Mouse (Mus musculus): ENCODE measurements at regions not wholly inside any gene's neighbourhood (a gene's known extent, or its start where the extent isn't known, plus 50 kb on each side); places are given as distances from the start of the nearest gene placed in this dataset.

GRCm38 (mm10) chr3:128519913-128520316 lies 623.8 kb upstream of the Fam241a start:
- no peak overlapping the region for H3K4me3 ChIP-seq (ENCODE audit: low read depth, low read length)

GRCm38 (mm10) chr3:128518806-128519205 lies 622.7 kb upstream of the Fam241a start:
- TF ChIP-seq EP300 (IDR thresholded peaks at IDR 0.05) (no peak), CTCF (IDR thresholded peaks at IDR 0.05) (no peak)
- Histone ChIP-seq H3K9me3 (ENCODE audit: low read length) (no peaks in the 10 kb centered on the region), H3K4me1 (ENCODE audit: insufficient read depth, low read depth, low read length) (no peaks in the 10 kb centered on the region), H3K4me2 (replicated peaks; ENCODE audit: low read depth, low read length) (no peak overlapping the region), H3K36me3 (ENCODE audit: insufficient read depth, low read length) (no peaks in the 10 kb centered on the region), H3K4me3 (ENCODE audit: low read depth, low read length) (no peak overlapping the region), H3K27me3 (replicated peaks; ENCODE audit: insufficient read depth, low read length) (no peaks in the 10 kb centered on the region), H3K9ac (replicated peaks; ENCODE audit: low read depth) (no peak overlapping the region), H3K27ac (ENCODE audit: low read length) (no peak overlapping the region)
- DNase-seq (ENCODE audit: low spot score): peak; percentile 14
- WGBS: 39% methylated on average over 4 of the region's 4 CpGs
- no peak for ATAC-seq

More at GRCm38 (mm10) chr3:128519913-128520316, 623.8 kb upstream of the Fam241a start:
- Histone ChIP-seq H3K36me3 (ENCODE audit: insufficient read depth, low read length) (no peaks in the 10 kb centered on the region), H3K9ac (replicated peaks; ENCODE audit: low read depth) (no peak overlapping the region), H3K4me2 (replicated peaks; ENCODE audit: low read depth, low read length) (peak overlapping the region; percentile 2; the same call in 1 of the 2 replicates), H3K27me3 (replicated peaks; ENCODE audit: insufficient read depth, low read length) (no peaks in the 10 kb centered on the region), H3K9me3 (ENCODE audit: low read length) (no peaks in the 10 kb centered on the region), H3K4me1 (ENCODE audit: insufficient read depth, low read depth, low read length) (no peaks in the 10 kb centered on the region), H3K27ac (ENCODE audit: low read length) (no peak overlapping the region)
- ATAC-seq (no peak), DNase-seq (ENCODE audit: low spot score) (no peak)
- TF ChIP-seq CTCF (IDR thresholded peaks at IDR 0.05): no peak
- no peak for TF ChIP-seq EP300 (IDR thresholded peaks at IDR 0.05)
- WGBS: 38% methylated on average over 6 of the region's 6 CpGs

GRCm38 (mm10) chr3:128471111-128471510 lies 575.0 kb upstream of the Fam241a start:
- H3K27ac ChIP-seq (ENCODE audit: low read length): no peak overlapping the region
- ATAC-seq (no peak), DNase-seq (ENCODE audit: low spot score) (no peak)
- H3K9ac ChIP-seq (replicated peaks; ENCODE audit: low read depth): no peak overlapping the region
- H3K36me3 ChIP-seq (ENCODE audit: insufficient read depth, low read length): no peaks in the 10 kb centered on the region
- 28% methylated on average over 3 of the region's 3 CpGs for WGBS
- no peaks in the 10 kb centered on the region for H3K9me3 ChIP-seq (ENCODE audit: low read length)
- no peaks in the 10 kb centered on the region for H3K27me3 ChIP-seq (replicated peaks; ENCODE audit: insufficient read depth, low read length)
- H3K4me3 ChIP-seq (ENCODE audit: low read depth, low read length): no peak overlapping the region
- TF ChIP-seq EP300 (IDR thresholded peaks at IDR 0.05): no peak
- peak; percentile 55 for TF ChIP-seq CTCF (IDR thresholded peaks at IDR 0.05)
- no peaks in the 10 kb centered on the region for H3K4me1 ChIP-seq (ENCODE audit: insufficient read depth, low read depth, low read length)
- H3K4me2 ChIP-seq (replicated peaks; ENCODE audit: low read depth, low read length): no peak overlapping the region

- DNase-seq (ENCODE audit: low spot score) (no peak), ATAC-seq (no peak)
- TF ChIP-seq EP300 (IDR thresholded peaks at IDR 0.05) (no peak), CTCF (IDR thresholded peaks at IDR 0.05) (no peak)
- Histone ChIP-seq H3K27me3 (replicated peaks; ENCODE audit: insufficient read depth, low read length) (no peaks in the 10 kb centered on the region), H3K4me3 (ENCODE audit: low read depth, low read length) (no peak overlapping the region), H3K36me3 (ENCODE audit: insufficient read depth, low read length) (no peaks in the 10 kb centered on the region), H3K4me1 (ENCODE audit: insufficient read depth, low read depth, low read length) (no peaks in the 10 kb centered on the region), H3K27ac (ENCODE audit: low read length) (no peak overlapping the region), H3K4me2 (replicated peaks; ENCODE audit: low read depth, low read length) (no peak overlapping the region), H3K9me3 (ENCODE audit: low read length) (no peaks in the 10 kb centered on the region), H3K9ac (replicated peaks; ENCODE audit: low read depth) (no peak overlapping the region)
These were observed 533.6 kb upstream of the Fam241a start for GRCm38 (mm10) chr3:128429706-128430105.

GRCm38 (mm10) chr3:128415568-128415967 lies 519.4 kb upstream of the Fam241a start:
- no peaks in the 10 kb centered on the region for H3K36me3 ChIP-seq (ENCODE audit: insufficient read depth, low read length)
- H3K9me3 ChIP-seq (ENCODE audit: low read length): no peaks in the 10 kb centered on the region
- no peaks in the 10 kb centered on the region for H3K4me1 ChIP-seq (ENCODE audit: insufficient read depth, low read depth, low read length)
- H3K4me3 ChIP-seq (ENCODE audit: low read depth, low read length): no peak overlapping the region
- ATAC-seq (no peak), DNase-seq (ENCODE audit: low spot score) (no peak)
- TF ChIP-seq CTCF (IDR thresholded peaks at IDR 0.05) (no peak), EP300 (IDR thresholded peaks at IDR 0.05) (no peak)
- no peak overlapping the region for H3K4me2 ChIP-seq (replicated peaks; ENCODE audit: low read depth, low read length)
- 51% methylated on average over 2 of the region's 2 CpGs for WGBS
- no peaks in the 10 kb centered on the region for H3K27me3 ChIP-seq (replicated peaks; ENCODE audit: insufficient read depth, low read length)
- H3K9ac ChIP-seq (replicated peaks; ENCODE audit: low read depth): no peak overlapping the region
- no peak overlapping the region for H3K27ac ChIP-seq (ENCODE audit: low read length)

- no peak for DNase-seq (ENCODE audit: low spot score)
- no peak overlapping the region for H3K4me3 ChIP-seq (ENCODE audit: low read depth, low read length)
- H3K4me2 ChIP-seq (replicated peaks; ENCODE audit: low read depth, low read length): no peak overlapping the region
- TF ChIP-seq CTCF (IDR thresholded peaks at IDR 0.05) (no peak), EP300 (IDR thresholded peaks at IDR 0.05) (no peak)
- H3K27me3 ChIP-seq (replicated peaks; ENCODE audit: insufficient read depth, low read length): no peaks in the 10 kb centered on the region
- no peak overlapping the region for H3K9ac ChIP-seq (replicated peaks; ENCODE audit: low read depth)
- H3K9me3 ChIP-seq (ENCODE audit: low read length): no peaks in the 10 kb centered on the region
- ATAC-seq: no peak
- no peaks in the 10 kb centered on the region for H3K4me1 ChIP-seq (ENCODE audit: insufficient read depth, low read depth, low read length)
- 41% methylated on average over 1 of the region's 1 CpGs for WGBS
- no peak overlapping the region for H3K27ac ChIP-seq (ENCODE audit: low read length)
- H3K36me3 ChIP-seq (ENCODE audit: insufficient read depth, low read length): no peaks in the 10 kb centered on the region
These were observed 517.4 kb upstream of the Fam241a start for GRCm38 (mm10) chr3:128413481-128413880.

- Histone ChIP-seq H3K27me3 (replicated peaks; ENCODE audit: insufficient read depth, low read length) (no peaks in the 10 kb centered on the region), H3K4me2 (replicated peaks; ENCODE audit: low read depth, low read length) (no peak overlapping the region), H3K36me3 (ENCODE audit: insufficient read depth, low read length) (no peaks in the 10 kb centered on the region), H3K4me3 (ENCODE audit: low read depth, low read length) (no peak overlapping the region), H3K9ac (replicated peaks; ENCODE audit: low read depth) (no peak overlapping the region), H3K4me1 (ENCODE audit: insufficient read depth, low read depth, low read length) (no peaks in the 10 kb centered on the region), H3K9me3 (ENCODE audit: low read length) (no peaks in the 10 kb centered on the region), H3K27ac (ENCODE audit: low read length) (no peak overlapping the region)
- no peak for ATAC-seq
- TF ChIP-seq CTCF (IDR thresholded peaks at IDR 0.05): no peak
- TF ChIP-seq EP300 (IDR thresholded peaks at IDR 0.05): no peak
- no peak for DNase-seq (ENCODE audit: low spot score)
These were observed 516.0 kb upstream of the Fam241a start for GRCm38 (mm10) chr3:128412157-128412556.

All from lung, postnatal 0 days (tissue).